Mouse (Mus musculus): ENCODE results near the gene Enpp6. TPM values are rescaled to one million over a fixed set of nuclear protein-coding genes. Genes with fewer than 3 reads are reported as not detected.

Gene Enpp6
- polyA plus RNA-seq, 1 experiment from 2014 or later: 0.15 TPM

GRCm38 (mm10) chr8:47067121-47067520, 80.4 kb downstream of the Enpp6 start:
- H3K36me3 ChIP-seq (ENCODE audit: control insufficient read depth, insufficient read depth, low read length): no peaks in the 10 kb centered on the region
- H3K4me3 ChIP-seq (ENCODE audit: low read depth, low read length): no peak overlapping the region
- no peak overlapping the region for H3K4me2 ChIP-seq
- DNase-seq (ENCODE audit: low spot score): no peak
- 92% methylated on average over 9 of the region's 9 CpGs for WGBS
- H3K27me3 ChIP-seq (replicated peaks; ENCODE audit: control insufficient read depth, insufficient read depth, low read length): no peaks in the 10 kb centered on the region
- no peaks in the 10 kb centered on the region for H3K9me3 ChIP-seq (ENCODE audit: control insufficient read depth, low read length)
- H3K9ac ChIP-seq (ENCODE audit: low read depth, low read length): no peak overlapping the region
- H3K27ac ChIP-seq (ENCODE audit: low read depth, low read length): no peak overlapping the region
- no peaks in the 10 kb centered on the region for H3K4me1 ChIP-seq (replicated peaks; ENCODE audit: control insufficient read depth, insufficient read depth, low read length)
- ATAC-seq (replicated peaks; ENCODE audit: low FRiP score): no peak

DNA sequence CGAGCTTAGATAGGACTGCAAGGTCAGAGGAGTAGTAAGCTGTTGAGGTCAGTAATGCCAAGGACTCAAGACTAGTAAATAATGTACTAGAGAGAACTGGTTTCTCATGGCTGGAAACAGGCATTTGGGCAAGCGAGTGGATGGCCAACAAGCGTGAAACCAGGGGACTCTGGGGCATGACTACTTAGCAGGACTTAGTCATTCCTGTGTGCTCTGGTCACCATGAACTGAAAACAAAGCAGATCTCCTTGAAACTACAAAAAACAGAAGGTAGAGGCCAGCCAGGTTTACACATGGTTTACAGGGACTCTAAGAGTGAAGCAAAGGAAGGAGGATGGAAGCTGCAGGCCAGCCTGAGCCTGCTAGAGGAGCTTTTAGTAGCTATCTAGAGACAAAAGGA, 82.9 kb downstream of the Enpp6 start:
- Histone ChIP-seq H3K4me1 (replicated peaks; ENCODE audit: control insufficient read depth, insufficient read depth, low read length) (no peaks in the 10 kb centered on the region), H3K9ac (ENCODE audit: low read depth, low read length) (no peak overlapping the region), H3K27ac (ENCODE audit: low read depth, low read length) (no peak overlapping the region), H3K27me3 (replicated peaks; ENCODE audit: control insufficient read depth, insufficient read depth, low read length) (no peaks in the 10 kb centered on the region), H3K36me3 (ENCODE audit: control insufficient read depth, insufficient read depth, low read length) (no peaks in the 10 kb centered on the region), H3K9me3 (ENCODE audit: control insufficient read depth, low read length) (no peaks in the 10 kb centered on the region), H3K4me3 (ENCODE audit: low read depth, low read length) (no peak overlapping the region), H3K4me2 (no peak overlapping the region)
- ATAC-seq (replicated peaks; ENCODE audit: low FRiP score) (no peak), DNase-seq (ENCODE audit: low spot score) (no peak)
- 71% methylated on average over 3 of the region's 3 CpGs for WGBS

- Histone ChIP-seq H3K27me3 (replicated peaks; ENCODE audit: control insufficient read depth, insufficient read depth, low read length) (no peaks in the 10 kb centered on the region), H3K9ac (ENCODE audit: low read depth, low read length) (no peak overlapping the region), H3K4me1 (replicated peaks; ENCODE audit: control insufficient read depth, insufficient read depth, low read length) (no peaks in the 10 kb centered on the region), H3K4me2 (no peak overlapping the region), H3K27ac (ENCODE audit: low read depth, low read length) (no peak overlapping the region), H3K4me3 (ENCODE audit: low read depth, low read length) (no peak overlapping the region), H3K9me3 (ENCODE audit: control insufficient read depth, low read length) (no peaks in the 10 kb centered on the region), H3K36me3 (ENCODE audit: control insufficient read depth, insufficient read depth, low read length) (no peaks in the 10 kb centered on the region)
- WGBS: 80% methylated on average over 5 of the region's 5 CpGs
- ATAC-seq (replicated peaks; ENCODE audit: low FRiP score) (no peak), DNase-seq (ENCODE audit: low spot score) (no peak)
Observed at GRCm38 (mm10) chr8:47072001-47072400, 85.3 kb downstream of the Enpp6 start.

GRCm38 (mm10) chr8:47075941-47076555, 89.4 kb downstream of the Enpp6 start:
- DNase-seq (ENCODE audit: low spot score) (no peak), ATAC-seq (replicated peaks; ENCODE audit: low FRiP score) (no peak)
- H3K27ac ChIP-seq (ENCODE audit: low read depth, low read length): no peak overlapping the region
- no peak overlapping the region for H3K4me3 ChIP-seq (ENCODE audit: low read depth, low read length)
- 73% methylated on average over 6 of the region's 6 CpGs for WGBS
- H3K9me3 ChIP-seq (ENCODE audit: control insufficient read depth, low read length): no peaks in the 10 kb centered on the region
- no peaks in the 10 kb centered on the region for H3K36me3 ChIP-seq (ENCODE audit: control insufficient read depth, insufficient read depth, low read length)
- no peak overlapping the region for H3K9ac ChIP-seq (ENCODE audit: low read depth, low read length)
- H3K27me3 ChIP-seq (replicated peaks; ENCODE audit: control insufficient read depth, insufficient read depth, low read length): no peaks in the 10 kb centered on the region
- H3K4me2 ChIP-seq: no peak overlapping the region
- no peaks in the 10 kb centered on the region for H3K4me1 ChIP-seq (replicated peaks; ENCODE audit: control insufficient read depth, insufficient read depth, low read length)

- Histone ChIP-seq H3K9ac (ENCODE audit: low read depth, low read length) (no peak overlapping the region), H3K27me3 (replicated peaks; ENCODE audit: control insufficient read depth, insufficient read depth, low read length) (no peaks in the 10 kb centered on the region), H3K9me3 (ENCODE audit: control insufficient read depth, low read length) (no peaks in the 10 kb centered on the region), H3K4me2 (no peak overlapping the region), H3K27ac (ENCODE audit: low read depth, low read length) (no peak overlapping the region), H3K4me1 (replicated peaks; ENCODE audit: control insufficient read depth, insufficient read depth, low read length) (no peaks in the 10 kb centered on the region), H3K36me3 (ENCODE audit: control insufficient read depth, insufficient read depth, low read length) (no peaks in the 10 kb centered on the region), H3K4me3 (ENCODE audit: low read depth, low read length) (no peak overlapping the region)
- WGBS: 75% methylated on average over 4 of the region's 4 CpGs
- DNase-seq (ENCODE audit: low spot score) (no peak), ATAC-seq (replicated peaks; ENCODE audit: low FRiP score) (no peak)
Observed at GRCm38 (mm10) chr8:47080037-47080436, 93.3 kb downstream of the Enpp6 start.

- Histone ChIP-seq H3K27ac (ENCODE audit: low read depth, low read length) (no peak overlapping the region), H3K9ac (ENCODE audit: low read depth, low read length) (no peak overlapping the region), H3K36me3 (ENCODE audit: control insufficient read depth, insufficient read depth, low read length) (no peaks in the 10 kb centered on the region), H3K27me3 (replicated peaks; ENCODE audit: control insufficient read depth, insufficient read depth, low read length) (no peaks in the 10 kb centered on the region), H3K9me3 (ENCODE audit: control insufficient read depth, low read length) (no peaks in the 10 kb centered on the region), H3K4me2 (no peak overlapping the region), H3K4me1 (replicated peaks; ENCODE audit: control insufficient read depth, insufficient read depth, low read length) (no peaks in the 10 kb centered on the region), H3K4me3 (ENCODE audit: low read depth, low read length) (no peak overlapping the region)
- WGBS: 81% methylated on average over 22 of the region's 22 CpGs
- no peak for DNase-seq (ENCODE audit: low spot score)
- no peak for ATAC-seq (replicated peaks; ENCODE audit: low FRiP score)
Observed at GRCm38 (mm10) chr8:47082201-47083027, 95.7 kb downstream of the Enpp6 start.

DNA sequence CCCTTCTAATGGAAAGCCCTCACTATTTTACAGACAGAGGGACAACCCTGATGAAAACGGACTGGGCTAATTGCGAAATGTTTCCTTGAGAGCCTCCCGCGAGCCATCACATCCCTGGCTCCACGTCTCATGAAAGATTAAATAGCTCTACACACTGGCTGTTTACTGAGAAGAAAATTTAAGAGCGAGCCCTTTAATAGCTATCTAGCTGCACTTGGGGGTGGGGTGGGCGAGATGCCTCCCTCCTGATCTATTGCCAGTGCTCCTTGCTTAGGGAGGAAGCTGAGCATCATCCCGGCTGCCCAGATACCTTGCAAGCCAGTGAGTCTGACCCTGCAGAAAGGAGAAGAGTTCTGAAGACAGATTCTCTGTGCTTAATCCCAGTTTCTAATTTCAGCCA, 103.3 kb downstream of the Enpp6 start:
- no peaks in the 10 kb centered on the region for H3K36me3 ChIP-seq (ENCODE audit: control insufficient read depth, insufficient read depth, low read length)
- no peak for DNase-seq (ENCODE audit: low spot score)
- H3K27me3 ChIP-seq (replicated peaks; ENCODE audit: control insufficient read depth, insufficient read depth, low read length): no peaks in the 10 kb centered on the region
- H3K4me1 ChIP-seq (replicated peaks; ENCODE audit: control insufficient read depth, insufficient read depth, low read length): no peaks in the 10 kb centered on the region
- H3K4me3 ChIP-seq (ENCODE audit: low read depth, low read length): no peak overlapping the region
- no peaks in the 10 kb centered on the region for H3K9me3 ChIP-seq (ENCODE audit: control insufficient read depth, low read length)
- 79% methylated on average over 8 of the region's 8 CpGs for WGBS
- H3K27ac ChIP-seq (ENCODE audit: low read depth, low read length): no peak overlapping the region
- ATAC-seq (replicated peaks; ENCODE audit: low FRiP score): no peak
- no peak overlapping the region for H3K9ac ChIP-seq (ENCODE audit: low read depth, low read length)
- H3K4me2 ChIP-seq: no peak overlapping the region

DNA sequence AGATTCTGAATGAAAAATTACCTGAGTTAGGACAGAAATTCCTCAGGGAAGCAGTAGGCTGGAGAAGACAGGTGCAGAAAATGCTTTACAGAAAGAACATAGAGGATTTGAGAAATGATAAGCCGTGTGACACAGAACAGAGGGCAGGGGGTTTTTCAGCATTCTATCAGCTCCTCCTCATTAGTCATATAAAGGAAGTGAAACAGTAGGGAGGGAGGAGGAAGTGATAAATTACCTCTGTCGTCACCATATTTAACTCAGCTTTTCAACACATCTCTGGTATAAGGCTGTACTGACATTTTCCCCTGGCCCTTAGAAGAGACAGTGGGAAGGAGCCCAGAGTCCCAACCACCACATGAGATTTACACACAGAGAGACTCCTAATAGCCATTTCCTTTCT, 118.9 kb downstream of the Enpp6 start:
- 29% methylated on average over 2 of the region's 2 CpGs for whole genome bisulfite sequencing
- Histone ChIP-seq H3K27me3 (replicated peaks; ENCODE audit: control insufficient read depth, insufficient read depth, low read length) (no peaks in the 10 kb centered on the region), H3K4me1 (replicated peaks; ENCODE audit: control insufficient read depth, insufficient read depth, low read length) (no peaks in the 10 kb centered on the region), H3K4me2 (no peak overlapping the region), H3K27ac (ENCODE audit: low read depth, low read length) (no peak overlapping the region), H3K4me3 (ENCODE audit: low read depth, low read length) (no peak overlapping the region), H3K9me3 (ENCODE audit: control insufficient read depth, low read length) (no peaks in the 10 kb centered on the region), H3K36me3 (ENCODE audit: control insufficient read depth, insufficient read depth, low read length) (no peaks in the 10 kb centered on the region), H3K9ac (ENCODE audit: low read depth, low read length) (no peak overlapping the region)
- DNase-seq (ENCODE audit: low spot score) (no peak), ATAC-seq (replicated peaks; ENCODE audit: low FRiP score) (no peak)
